Mouse (Mus musculus) liver, embryonic 14.5 days (tissue): ENCODE data around the gene A530016L24Rik. TPM values are rescaled to one million over a fixed set of nuclear protein-coding genes. Genes with fewer than 3 reads are reported as not detected.

Experiments used
- ATAC-seq: fragments of 200-750 bp; cut with Nextera tagmentation; 2 replicates; pipeline ENCODE4 v1.8.0; 2017; ENCODE audit warnings: moderate number of reproducible peaks, mild to moderate bottlenecking, moderate library complexity; ENCODE audit not compliant: insufficient read depth
- DNase-seq, 3 experiments: peaks; one replicate each; pipeline ENCODE4 v3.0.0-alpha.2; 2012 to 2013; ENCODE audit warnings: low read depth in 3 of 3, low spot score in 3 of 3
- H3K27ac ChIP-seq: fragments of 300-500 bp; sonication (generic); 2 replicates; pipeline ENCODE4 v1.5.1; 2014; ENCODE audit warnings: moderate library complexity, mild to moderate bottlenecking, control low read depth, inconsistent platforms
- H3K27me3 ChIP-seq: fragments of 300-500 bp; sonication (generic); 2 replicates; pipeline ENCODE4 v1.6.1; 2014; ENCODE audit warnings: mild to moderate bottlenecking, low read length, moderate library complexity; ENCODE audit not compliant: control insufficient read depth, insufficient read depth
- H3K36me3 ChIP-seq: fragments of 300-500 bp; sonication (generic); replicated peaks from 2 replicates; pipeline ENCODE4 v1.6.1; 2014; ENCODE audit warnings: low read depth; ENCODE audit not compliant: control insufficient read depth, insufficient read depth
- H3K4me1 ChIP-seq, 2 experiments: fragments of 200-500 bp in 1 of 2; fragments of 300-500 bp in 1 of 2; sonication (generic) in 1 of 2; replicated peaks; 2 replicates each; pipeline ENCODE4 v1.6.1; 2012 to 2014; ENCODE audit warnings: antibody characterized with exemption in 1 of 2, inconsistent platforms in 1 of 2, low read length in 1 of 2; ENCODE audit not compliant: control insufficient read depth in 2 of 2, insufficient read depth in 2 of 2
- H3K4me2 ChIP-seq: fragments of 300-500 bp; sonication (generic); 2 replicates; pipeline ENCODE4 v1.6.1; 2014; ENCODE audit warnings: low read depth, mild to moderate bottlenecking, control low read depth, moderate library complexity
- H3K4me3 ChIP-seq, 2 experiments: fragments of 200-500 bp in 1 of 2; fragments of 300-500 bp in 1 of 2; sonication (generic) in 1 of 2; 2 replicates each; pipeline ENCODE4 v1.5.1; 2012 to 2014; ENCODE audit warnings: low read depth in 2 of 2, low read length in 2 of 2, mild to moderate bottlenecking in 2 of 2, control low read depth in 1 of 2, inconsistent platforms in 1 of 2, moderate library complexity in 1 of 2; ENCODE audit not compliant: insufficient read depth in 1 of 2
- H3K9ac ChIP-seq: fragments of 300-500 bp; sonication (generic); replicated peaks from 2 replicates; pipeline ENCODE4 v1.6.1; 2014; ENCODE audit warnings: mild to moderate bottlenecking, control low read depth, moderate library complexity
- H3K9me3 ChIP-seq: fragments of 300-500 bp; sonication (generic); 2 replicates; pipeline ENCODE4 v1.6.1; 2016; ENCODE audit warnings: low read length, mixed read lengths; ENCODE audit not compliant: control insufficient read depth
- CTCF ChIP-seq: IDR thresholded peaks from 2 replicates; pipeline ENCODE4 v1.5.1; 2016; ENCODE audit warnings: antibody characterized with exemption, low read depth, control low read depth
- EP300 ChIP-seq: IDR thresholded peaks from 2 replicates; pipeline ENCODE4 v1.6.1; 2016; ENCODE audit warnings: antibody characterized with exemption, low read depth
- WGBS: fragments of 180-500 bp; shearing (Covaris S2); extraction: QIAGEN DNeasy Blood & Tissue Kit; methylation state at CpG from one replicate; pipeline ENCODE4 v1.1.7; 2014; ENCODE audit not compliant: insufficient replicate concordance; 5-methylcytosine and 5-hydroxymethylcytosine counted together
- polyA plus RNA-seq, 2 experiments: library from polyadenylated mRNA; depleted of rRNA in 1 of 2; stranded (reverse) in 1 of 2; unstranded in 1 of 2; fragments of >200 nt; fragmentation: Nextera tagmentation in 1 of 2; extraction: Ambion mirVana in 1 of 2; gene quantifications; 2 replicates each; pipeline versions ENCODE4 v1.2.1 to v1.2.3; 2012 to 2014

A530016L24Rik gene
- polyA plus RNA-seq, 2 experiments, result 0.02 to 0.06 TPM

- ATAC-seq (no peak), DNase-seq (no peak)
- Histone ChIP-seq H3K27me3 (no peaks in the 10 kb centered on the region), H3K4me3 (no peak overlapping the region), H3K36me3 (no peaks in the 10 kb centered on the region), H3K4me1 (0 out of 4 replicates have a peak, but pooled peaks cover 0 to 2% of the 10 kb centered on the region in 2 experiments), H3K9me3 (no peaks in the 10 kb centered on the region), H3K4me2 (no peak overlapping the region), H3K9ac (no peak overlapping the region), H3K27ac (no peak overlapping the region)
- TF ChIP-seq CTCF, result peak; percentile 49
- TF ChIP-seq EP300, result no peak
- WGBS, result 58% methylated on average over 4 of the region's 4 CpGs
Observed at GRCm38 (mm10) chr12:112463209-112463608, 26.0 kb upstream of the A530016L24Rik start.

DNA sequence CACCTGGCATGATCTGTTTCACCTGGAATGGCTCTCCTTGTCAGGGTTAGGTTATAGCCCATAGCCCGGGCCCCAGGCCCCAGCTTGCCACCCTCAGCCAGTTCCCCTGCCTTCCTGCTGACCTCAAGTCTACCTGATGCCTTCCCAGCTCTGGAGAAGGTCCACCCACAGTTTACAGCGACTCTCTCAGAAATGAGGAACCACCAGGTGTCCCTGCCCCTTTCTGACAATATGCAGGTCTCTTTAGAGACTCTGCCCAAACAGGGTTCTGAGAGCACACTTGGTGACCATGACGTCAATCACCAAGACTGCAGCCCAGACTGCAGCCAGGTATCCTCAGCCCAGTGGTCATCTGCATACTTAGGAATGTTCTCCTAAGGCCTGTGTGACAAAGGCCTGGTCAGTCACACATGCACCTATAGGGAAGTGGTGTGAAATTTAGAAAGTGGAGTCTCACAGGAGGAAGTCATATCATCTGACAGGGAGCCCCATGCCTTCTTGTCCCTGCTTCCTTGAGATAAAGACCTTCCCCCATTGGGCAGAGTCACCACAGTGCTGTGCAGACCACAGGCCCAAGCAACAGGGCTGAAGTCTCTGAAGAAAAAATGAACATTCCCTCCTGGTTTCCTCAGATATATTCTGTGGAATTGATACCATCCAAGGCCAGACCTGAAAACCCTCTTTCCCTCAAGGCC, 25.4 kb upstream of the A530016L24Rik start:
- H3K9ac ChIP-seq, result no peak overlapping the region
- ATAC-seq (peak; percentile 51; the same call in 1 of the 2 replicates), DNase-seq (no peak)
- H3K9me3 ChIP-seq, result no peaks in the 10 kb centered on the region
- 0 out of 4 replicates have a peak, but pooled peaks cover 0 to 2% of the 10 kb centered on the region in 2 experiments for H3K4me1 ChIP-seq
- no peak overlapping the region for H3K4me2 ChIP-seq
- H3K4me3 ChIP-seq, result no peak overlapping the region
- 6% methylated on average over 3 of the region's 3 CpGs for WGBS
- no peak overlapping the region for H3K27ac ChIP-seq
- H3K27me3 ChIP-seq, result no peaks in the 10 kb centered on the region
- H3K36me3 ChIP-seq, result no peaks in the 10 kb centered on the region
- TF ChIP-seq EP300 (no peak), CTCF (no peak)

DNA sequence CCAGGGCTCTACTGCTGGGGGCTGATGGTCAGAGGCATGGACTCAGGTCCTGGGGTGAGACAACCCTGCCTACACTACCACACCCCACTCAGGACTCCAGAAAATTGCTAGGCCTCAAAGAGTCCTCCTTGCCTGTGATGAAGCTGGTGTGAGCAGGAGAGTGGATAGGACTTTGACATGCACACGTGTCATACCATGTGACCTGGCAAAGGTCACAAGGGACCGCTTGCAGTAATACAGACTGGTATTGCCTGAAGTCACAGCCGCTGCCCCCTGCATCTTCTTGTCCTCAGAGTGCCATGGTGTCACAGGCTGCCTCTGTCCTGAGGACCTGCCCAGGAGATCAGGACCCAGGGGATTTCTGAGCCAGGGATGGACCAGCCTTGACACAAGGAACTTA, 24.7 kb upstream of the A530016L24Rik start:
- Histone ChIP-seq H3K4me3 (no peak overlapping the region), H3K4me1 (0 out of 4 replicates have a peak, but pooled peaks cover 0 to 2% of the 10 kb centered on the region in 2 experiments), H3K9me3 (no peaks in the 10 kb centered on the region), H3K4me2 (no peak overlapping the region), H3K27ac (no peak overlapping the region), H3K27me3 (no peaks in the 10 kb centered on the region), H3K9ac (no peak overlapping the region), H3K36me3 (no peaks in the 10 kb centered on the region)
- no peak for TF ChIP-seq CTCF
- TF ChIP-seq EP300, result no peak
- WGBS, result 49% methylated on average over 3 of the region's 3 CpGs
- DNase-seq (no peak), ATAC-seq (no peak)

- 71% methylated on average over 17 of the region's 17 CpGs for WGBS
- H3K27me3 ChIP-seq, result no peaks in the 10 kb centered on the region
- no peaks in the 10 kb centered on the region for H3K9me3 ChIP-seq
- H3K27ac ChIP-seq, result no peak overlapping the region
- no peaks in the 10 kb centered on the region for H3K36me3 ChIP-seq
- no peak for ATAC-seq
- 0 out of 4 replicates have a peak, but pooled peaks cover 0 to 2% of the 10 kb centered on the region in 2 experiments for H3K4me1 ChIP-seq
- no peak overlapping the region for H3K9ac ChIP-seq
- H3K4me2 ChIP-seq, result no peak overlapping the region
- no peak for DNase-seq
- no peak for TF ChIP-seq EP300
- TF ChIP-seq CTCF, result no peak
- no peak overlapping the region for H3K4me3 ChIP-seq
Observed at GRCm38 (mm10) chr12:112465928-112466327, 23.3 kb upstream of the A530016L24Rik start.

GRCm38 (mm10) chr12:112467387-112467786, 21.9 kb upstream of the A530016L24Rik start:
- WGBS, result 70% methylated on average over 10 of the region's 10 CpGs
- 0 out of 4 replicates have a peak, but pooled peaks cover 0 to 2% of the 10 kb centered on the region in 2 experiments for H3K4me1 ChIP-seq
- ATAC-seq (no peak), DNase-seq (no peak)
- H3K27me3 ChIP-seq, result no peaks in the 10 kb centered on the region
- no peaks in the 10 kb centered on the region for H3K9me3 ChIP-seq
- H3K4me2 ChIP-seq, result no peak overlapping the region
- H3K36me3 ChIP-seq, result no peaks in the 10 kb centered on the region
- H3K4me3 ChIP-seq, result no peak overlapping the region
- no peak for TF ChIP-seq CTCF
- TF ChIP-seq EP300, result no peak
- H3K27ac ChIP-seq, result no peak overlapping the region
- no peak overlapping the region for H3K9ac ChIP-seq
